Mouse (Mus musculus) T-helper 17 cell (primary cell): ENCODE data around the gene Btbd18.

Experiments used
- in situ Hi-C, 2 experiments: fragments of 300-600 bp; cut with MboI, MseI; formaldehyde crosslinking; loops; 1 replicate in 1 of 2; 2 replicates in 1 of 2; pipeline ENCODE4 v1.15.1; 2025; ENCODE audit warnings: high pct_unique_total_duplicates in 2 of 2

Gene Btbd18

GRCm38 (mm10) chr2:84640833-84641232, 18.0 kb upstream of the Btbd18 start:
- in situ Hi-C loops, result loop anchor here in 1 of 2 experiments (25.0 kb wide), 1 partner anchor 654 kb away; the partner anchor contains the start of genes Gm13691, Gm13694 and Gm13697

GRCm38 (mm10) chr2:84646138-84646537, 12.7 kb upstream of the Btbd18 start:
- in situ Hi-C loops, result loop anchor here in 1 of 2 experiments (25.0 kb wide), 1 partner anchor 659 kb away; the partner anchor contains the start of genes Gm13691, Gm13694 and Gm13697

- in situ Hi-C loops, result loop anchor here in 1 of 2 experiments (25.0 kb wide), 1 partner anchor 660 kb away; the partner anchor contains the start of genes Gm13691, Gm13694 and Gm13697
Observed at GRCm38 (mm10) chr2:84647051-84647568, 11.8 kb upstream of the Btbd18 start.

- in situ Hi-C loops, result loop anchor here in 1 of 2 experiments (25.0 kb wide), 1 partner anchor 661 kb away; the partner anchor contains the start of genes Gm13691, Gm13694 and Gm13697
Observed at GRCm38 (mm10) chr2:84648369-84648768, 10.5 kb upstream of the Btbd18 start.

- in situ Hi-C loops, result loop anchor here (5.0 to 25.0 kb wide), 2 partner anchors 192 to 662 kb away; partner anchors contain the start of genes Gm13691 (in 1 of the 2), Gm13694 (in 1 of the 2) and Gm13697 (in 1 of the 2)
Observed at GRCm38 (mm10) chr2:84649674-84650073, 9.2 kb upstream of the Btbd18 start.

GRCm38 (mm10) chr2:84650464-84651195, 8.2 kb upstream of the Btbd18 start, which contains the start of gene Ctnnd1:
Gene Ctnnd1 (minus strand): TSS chr2:84650765.
- in situ Hi-C loops, result loop anchor here in 1 of 2 experiments (5.0 kb wide), 1 partner anchor 193 kb away; no protein-coding TSS in a partner anchor

- in situ Hi-C loops, result loop anchor here in 1 of 2 experiments (5.0 kb wide), 1 partner anchor 196 kb away; no protein-coding TSS in a partner anchor
Observed at GRCm38 (mm10) chr2:84653354-84653753, 5.5 kb upstream of the Btbd18 start.

GRCm38 (mm10) chr2:84655864-84656263, 3.0 kb upstream of the Btbd18 start:
- in situ Hi-C loops, result loop anchor here in 1 of 2 experiments (5.0 kb wide), 2 partner anchors 39 to 199 kb away; no protein-coding TSS in a partner anchor

- in situ Hi-C loops, result loop anchor here in 1 of 2 experiments (5.0 to 10.0 kb wide), 3 partner anchors 43 to 593 kb away; partner anchors contain the start of gene Slc43a3
Observed at GRCm38 (mm10) chr2:84660253-84660652, 1.4 kb downstream of the Btbd18 start.

GRCm38 (mm10) chr2:84662866-84663265, 4.0 kb downstream of the Btbd18 start:
- in situ Hi-C loops, result loop anchor here in 1 of 2 experiments (5.0 to 10.0 kb wide), 3 partner anchors 46 to 596 kb away; partner anchors contain the start of gene Slc43a3

- in situ Hi-C loops, result loop anchor here in 1 of 2 experiments (10.0 kb wide), 1 partner anchor 269 kb away; the partner anchor contains the start of gene Slc43a3
Observed at GRCm38 (mm10) chr2:84666081-84666480, 7.2 kb downstream of the Btbd18 start.

GRCm38 (mm10) chr2:84669828-84670568, 11.1 kb downstream of the Btbd18 start:
- in situ Hi-C loops, result loop anchor here in 1 of 2 experiments (10.0 kb wide), 2 partner anchors 265 to 375 kb away; partner anchors contain the start of genes Slc43a3 and Tnks1bp1

GRCm38 (mm10) chr2:84670569-84670933, 11.7 kb downstream of the Btbd18 start, which contains the start of gene Selenoh:
Gene Selenoh (minus strand): TSS chr2:84670770.
- in situ Hi-C loops, result loop anchor here in 1 of 2 experiments (10.0 kb wide), 1 partner anchor 374 kb away; the partner anchor contains the start of gene Tnks1bp1

- in situ Hi-C loops, result loop anchor here in 1 of 2 experiments (10.0 kb wide), 1 partner anchor 373 kb away; the partner anchor contains the start of gene Tnks1bp1
Observed at GRCm38 (mm10) chr2:84671535-84671934, 12.7 kb downstream of the Btbd18 start.

- in situ Hi-C loops, result loop anchor here in 1 of 2 experiments (5.0 to 25.0 kb wide), 4 partner anchors 35 to 1015 kb away; partner anchors contain the start of gene Tnks1bp1
Observed at GRCm38 (mm10) chr2:84677270-84677967, 18.5 kb downstream of the Btbd18 start.

- in situ Hi-C loops, result loop anchor here in 1 of 2 experiments (5.0 to 25.0 kb wide), 4 partner anchors 34 to 1016 kb away; partner anchors contain the start of gene Tnks1bp1
Observed at GRCm38 (mm10) chr2:84677968-84678880, 19.3 kb downstream of the Btbd18 start, which contains the start of the genes Gm28635 and Med19. Gene Gm28635 (minus strand): TSS chr2:84678041. Gene Med19 (plus strand): TSS chr2:84678402.

- in situ Hi-C loops, result loop anchor here in 1 of 2 experiments (5.0 to 25.0 kb wide), 4 partner anchors 33 to 1017 kb away; partner anchors contain the start of gene Tnks1bp1
Observed at GRCm38 (mm10) chr2:84679016-84679415, 20.1 kb downstream of the Btbd18 start, which contains the start of gene Tmx2. Gene Tmx2 (minus strand): TSS chr2:84679140.

GRCm38 (mm10) chr2:84682605-84683183, 23.8 kb downstream of the Btbd18 start:
- in situ Hi-C loops, result loop anchor here in 1 of 2 experiments (25.0 kb wide), 2 partner anchors 895 to 1020 kb away; no protein-coding TSS in a partner anchor
